Mouse (Mus musculus): ENCODE data around the gene Lbhd2. TPM values are rescaled to one million over a fixed set of nuclear protein-coding genes. Genes with fewer than 3 reads are reported as not detected.

The Lbhd2 gene
- polyA plus RNA-seq, 1 experiment = not detected

DNA sequence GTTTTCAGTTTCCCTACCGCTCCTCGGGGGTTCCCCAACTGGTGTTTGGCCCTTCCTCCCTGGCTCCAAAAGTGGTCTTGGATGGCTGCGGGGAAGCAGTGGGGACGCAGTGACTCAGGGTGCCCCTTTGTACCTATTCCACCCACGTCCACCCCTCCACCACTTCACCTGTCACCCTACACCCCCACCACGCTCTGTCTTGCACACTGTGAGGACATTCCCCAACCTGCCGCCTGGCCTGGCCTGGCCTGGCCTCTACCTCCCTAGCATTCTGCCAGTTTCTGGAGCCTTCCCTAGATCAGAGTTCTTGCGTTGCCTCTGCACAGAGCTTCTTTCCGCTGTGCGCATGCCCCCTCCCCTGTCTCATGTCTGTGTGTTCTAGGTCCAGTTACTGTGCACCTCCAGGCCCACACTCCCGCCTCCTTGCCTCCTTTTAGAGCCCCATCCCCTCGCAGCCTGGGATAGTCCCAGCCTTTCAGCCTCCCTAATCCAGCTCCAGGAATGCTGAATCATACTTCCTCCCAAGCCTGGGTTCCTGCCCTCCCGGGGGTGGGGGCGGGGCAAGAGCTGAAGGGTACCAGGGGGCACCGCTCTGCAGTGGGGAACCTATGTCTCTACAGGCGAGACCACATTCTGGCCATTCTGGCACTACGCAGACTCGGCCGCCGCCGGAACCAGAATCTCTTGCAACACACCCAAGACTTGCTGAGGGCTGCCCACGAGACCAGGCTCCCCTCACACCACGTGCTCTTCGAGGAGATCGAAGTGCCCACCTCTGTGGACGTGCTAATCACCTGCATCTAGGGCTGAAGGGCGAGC lies 23.6 kb downstream of the Lbhd2 start:
- Histone ChIP-seq H3K4me1 (ENCODE audit: control insufficient read depth, insufficient read depth, low read length) (peaks cover 79% of the 10 kb centered on the region), H3K27ac (ENCODE audit: insufficient read depth, low read depth, low read length) (peak overlapping the region; percentile 99), H3K4me3 (ENCODE audit: insufficient read depth, low read length) (peak overlapping the region; percentile 57)
- TF ChIP-seq POLR2A (IDR thresholded peaks at IDR 0.05; ENCODE audit: borderline replicate concordance, low read depth, low read length) (no peak), CTCF (IDR thresholded peaks at IDR 0.05; ENCODE audit: low read depth, low read length) (no peak)

DNA sequence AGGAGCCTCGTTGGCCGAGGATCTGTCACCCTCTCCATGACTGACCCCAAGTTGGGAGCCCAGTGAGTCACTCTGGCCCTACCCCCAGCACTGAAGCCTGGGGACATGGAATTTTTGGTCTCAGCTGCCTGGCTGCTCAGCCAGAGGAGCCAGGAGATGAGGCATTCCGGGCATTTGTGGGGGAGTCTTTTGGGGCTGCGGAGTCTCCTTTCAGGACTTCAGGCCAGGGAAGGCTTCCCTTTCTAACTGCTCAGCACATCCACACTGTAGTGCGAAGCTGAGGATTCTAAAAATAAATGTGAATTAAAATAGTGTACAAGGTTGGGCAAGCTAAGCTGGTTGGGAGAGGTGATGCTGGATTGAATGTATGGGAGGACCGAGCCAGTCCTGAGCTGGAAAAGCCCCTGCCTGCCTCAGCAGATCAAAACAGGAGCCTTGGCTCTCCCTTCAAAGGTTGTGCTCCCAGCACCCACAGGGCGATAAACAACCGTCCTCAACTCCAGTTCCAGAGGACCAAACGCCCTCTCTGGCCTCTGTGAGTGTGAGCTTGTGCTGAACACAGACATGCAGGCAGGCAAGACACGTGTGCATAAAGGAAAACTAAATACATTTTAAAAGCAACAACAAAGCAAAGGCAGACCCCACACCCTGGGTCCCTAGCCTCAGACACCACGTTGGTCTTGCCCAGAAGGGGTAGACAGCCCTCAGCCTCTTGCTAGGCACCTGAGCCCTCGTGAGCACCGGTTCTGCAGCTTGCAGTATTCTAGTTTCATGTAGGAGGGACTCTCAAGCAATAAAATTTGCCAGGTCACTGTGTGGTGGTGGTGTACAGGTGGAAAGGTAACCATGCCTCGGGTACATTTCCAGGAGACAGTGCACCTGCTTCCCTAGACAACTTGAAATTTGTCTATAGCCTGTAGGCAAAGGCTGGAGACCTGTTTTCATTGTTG lies 24.5 kb downstream of the Lbhd2 start:
- peak overlapping the region; percentile 29 for H3K4me3 ChIP-seq (ENCODE audit: insufficient read depth, low read length)
- peak overlapping the region; percentile 99 for H3K27ac ChIP-seq (ENCODE audit: insufficient read depth, low read depth, low read length)
- H3K4me1 ChIP-seq (ENCODE audit: control insufficient read depth, insufficient read depth, low read length) = peaks cover 82% of the 10 kb centered on the region
- TF ChIP-seq CTCF (IDR thresholded peaks at IDR 0.05; ENCODE audit: low read depth, low read length) (no peak), POLR2A (IDR thresholded peaks at IDR 0.05; ENCODE audit: borderline replicate concordance, low read depth, low read length) (no peak)

DNA sequence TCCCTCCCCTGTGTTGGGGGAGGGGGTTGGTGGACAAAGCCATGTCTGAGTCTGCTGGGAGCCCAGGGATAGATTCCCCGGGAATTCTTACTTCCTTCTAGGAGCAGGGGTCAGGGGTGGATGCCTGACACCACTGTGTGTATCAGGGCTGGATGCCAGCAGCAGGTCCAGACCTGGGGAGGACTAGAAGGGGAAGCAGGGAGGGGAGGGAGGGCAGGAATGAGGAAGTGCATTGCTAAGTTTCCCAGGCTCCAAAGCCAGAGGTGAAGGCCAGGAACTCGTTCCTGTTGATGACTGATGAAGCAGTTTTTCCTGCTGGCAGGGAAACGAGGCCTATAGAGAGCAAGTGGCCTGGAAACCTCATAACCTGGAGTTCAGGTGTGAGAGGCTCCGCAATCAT lies 25.5 kb downstream of the Lbhd2 start:
- TF ChIP-seq CTCF (IDR thresholded peaks at IDR 0.05; ENCODE audit: low read depth, low read length) (no peak), POLR2A (IDR thresholded peaks at IDR 0.05; ENCODE audit: borderline replicate concordance, low read depth, low read length) (no peak)
- Histone ChIP-seq H3K4me1 (ENCODE audit: control insufficient read depth, insufficient read depth, low read length) (peaks cover 86% of the 10 kb centered on the region), H3K27ac (ENCODE audit: insufficient read depth, low read depth, low read length) (peak overlapping the region; percentile 99), H3K4me3 (ENCODE audit: insufficient read depth, low read length) (no peak overlapping the region)

DNA sequence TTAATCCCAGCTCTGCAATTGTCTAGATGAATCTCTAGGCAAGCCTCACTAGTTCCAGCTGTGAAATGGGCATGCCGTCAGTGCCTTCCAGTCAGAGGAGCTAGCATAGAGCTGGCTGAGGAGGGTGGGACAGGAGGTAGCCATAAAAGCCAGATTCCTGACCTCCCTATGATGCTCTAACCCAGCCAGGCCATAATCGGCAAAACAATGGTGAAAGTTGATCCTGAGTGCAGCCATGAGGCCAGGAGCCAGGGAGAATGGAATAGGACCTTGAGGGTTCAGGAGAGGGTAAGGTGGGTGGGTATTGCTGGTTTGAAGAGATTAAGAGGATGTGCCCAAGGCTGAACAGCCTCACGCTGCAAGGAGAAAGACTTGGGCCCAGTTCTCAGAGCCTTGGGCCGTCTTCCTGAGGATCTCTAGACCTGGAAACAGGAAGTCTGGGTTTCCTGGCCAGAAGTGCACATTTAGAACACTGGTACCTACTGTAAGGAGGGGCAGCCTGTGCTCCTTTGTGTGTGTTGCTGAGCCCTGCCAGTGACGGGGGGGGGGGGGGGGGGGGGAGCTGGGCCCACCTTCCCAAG lies 26.2 kb downstream of the Lbhd2 start:
- H3K4me3 ChIP-seq (ENCODE audit: insufficient read depth, low read length) = no peak overlapping the region
- peak overlapping the region; percentile 61 for H3K27ac ChIP-seq (ENCODE audit: insufficient read depth, low read depth, low read length)
- H3K4me1 ChIP-seq (ENCODE audit: control insufficient read depth, insufficient read depth, low read length) = peaks cover 83% of the 10 kb centered on the region
- no peak for TF ChIP-seq POLR2A (IDR thresholded peaks at IDR 0.05; ENCODE audit: borderline replicate concordance, low read depth, low read length)
- TF ChIP-seq CTCF (IDR thresholded peaks at IDR 0.05; ENCODE audit: low read depth, low read length) = no peak

DNA sequence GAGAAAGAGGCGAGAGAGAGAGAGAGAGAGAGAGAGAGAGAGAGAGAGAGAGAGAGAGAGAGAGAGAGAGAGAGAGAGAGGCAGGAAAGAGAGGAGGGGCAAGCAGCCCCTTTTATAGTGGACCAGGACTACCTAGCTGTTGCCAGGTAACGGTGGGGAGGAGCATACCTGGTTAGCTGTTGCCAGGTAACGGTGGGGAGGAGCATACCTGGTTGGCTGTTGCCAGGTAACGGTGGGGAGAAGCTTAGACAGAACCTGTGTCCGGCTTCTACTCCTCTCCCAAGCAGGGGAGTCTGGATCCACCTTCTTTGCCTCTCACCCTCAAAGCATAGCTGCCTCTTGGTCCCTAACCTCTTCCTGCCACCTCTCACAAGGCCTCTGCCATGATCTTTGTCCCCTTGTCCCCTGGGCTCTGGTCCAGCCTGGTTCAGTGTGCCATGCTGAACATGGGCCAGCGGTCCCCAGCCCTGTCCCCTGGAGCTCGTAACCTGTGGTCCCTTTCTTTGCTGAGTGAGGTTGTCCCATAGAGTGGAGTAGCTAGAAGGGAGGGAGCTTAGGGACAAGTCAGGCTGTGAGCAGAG lies 27.6 kb downstream of the Lbhd2 start:
- TF ChIP-seq CTCF (IDR thresholded peaks at IDR 0.05; ENCODE audit: low read depth, low read length) (no peak), POLR2A (IDR thresholded peaks at IDR 0.05; ENCODE audit: borderline replicate concordance, low read depth, low read length) (no peak)
- Histone ChIP-seq H3K4me1 (ENCODE audit: control insufficient read depth, insufficient read depth, low read length) (peaks cover 84% of the 10 kb centered on the region), H3K27ac (ENCODE audit: insufficient read depth, low read depth, low read length) (no peak overlapping the region), H3K4me3 (ENCODE audit: insufficient read depth, low read length) (no peak overlapping the region)

DNA sequence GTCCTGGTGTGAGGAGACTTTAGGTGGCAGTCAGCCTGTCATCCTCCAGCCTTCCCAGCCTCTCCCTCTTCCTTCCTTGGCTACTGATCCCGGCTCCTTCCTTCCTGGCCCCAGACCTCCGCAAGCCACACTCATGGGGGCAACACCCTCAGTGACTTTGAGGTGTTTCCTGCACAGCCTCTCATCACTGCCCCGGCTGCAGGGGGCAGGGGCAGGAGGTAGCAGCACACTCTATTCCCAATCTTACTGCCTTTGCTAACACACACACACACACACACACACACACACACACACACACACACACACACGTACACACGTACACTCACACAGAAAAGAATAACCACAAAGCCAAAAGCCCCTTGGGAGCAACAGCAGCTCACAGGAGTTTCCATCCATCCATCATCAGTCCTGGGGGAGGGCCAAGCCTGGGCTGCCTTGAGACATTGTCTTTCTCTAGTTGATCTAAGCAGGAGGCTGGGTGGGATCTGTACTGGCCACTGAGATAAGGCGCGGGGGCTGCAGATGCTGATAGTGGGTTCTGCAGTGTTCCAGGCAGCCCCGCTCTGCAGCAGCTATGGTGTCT lies 28.2 kb downstream of the Lbhd2 start:
- H3K4me3 ChIP-seq (ENCODE audit: insufficient read depth, low read length) = no peak overlapping the region
- peak overlapping the region; percentile 85 for H3K27ac ChIP-seq (ENCODE audit: insufficient read depth, low read depth, low read length)
- TF ChIP-seq POLR2A (IDR thresholded peaks at IDR 0.05; ENCODE audit: borderline replicate concordance, low read depth, low read length) = no peak
- no peak for TF ChIP-seq CTCF (IDR thresholded peaks at IDR 0.05; ENCODE audit: low read depth, low read length)
- H3K4me1 ChIP-seq (ENCODE audit: control insufficient read depth, insufficient read depth, low read length) = peaks cover 85% of the 10 kb centered on the region

DNA sequence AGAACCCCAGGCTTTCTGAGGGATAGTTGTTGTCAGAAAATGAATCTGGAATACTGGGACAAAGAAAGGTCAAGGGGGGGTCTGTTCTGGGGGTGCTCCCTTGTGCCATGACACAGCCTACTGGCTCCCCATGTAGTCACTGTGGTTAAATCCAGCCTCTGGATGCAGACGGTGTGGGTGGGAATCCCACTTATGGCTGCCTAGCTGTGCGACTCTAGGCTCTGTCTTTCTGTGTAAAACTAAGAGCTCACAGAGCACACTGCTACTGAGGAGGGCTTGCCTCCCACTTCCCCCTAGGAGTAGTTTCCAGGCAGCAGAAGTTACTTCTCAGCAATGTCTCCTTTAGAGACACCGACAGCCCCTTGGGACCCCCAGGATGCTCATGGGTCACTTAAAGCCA lies 29.6 kb downstream of the Lbhd2 start:
- peak overlapping the region; percentile 16 for H3K4me3 ChIP-seq (ENCODE audit: insufficient read depth, low read length)

DNA sequence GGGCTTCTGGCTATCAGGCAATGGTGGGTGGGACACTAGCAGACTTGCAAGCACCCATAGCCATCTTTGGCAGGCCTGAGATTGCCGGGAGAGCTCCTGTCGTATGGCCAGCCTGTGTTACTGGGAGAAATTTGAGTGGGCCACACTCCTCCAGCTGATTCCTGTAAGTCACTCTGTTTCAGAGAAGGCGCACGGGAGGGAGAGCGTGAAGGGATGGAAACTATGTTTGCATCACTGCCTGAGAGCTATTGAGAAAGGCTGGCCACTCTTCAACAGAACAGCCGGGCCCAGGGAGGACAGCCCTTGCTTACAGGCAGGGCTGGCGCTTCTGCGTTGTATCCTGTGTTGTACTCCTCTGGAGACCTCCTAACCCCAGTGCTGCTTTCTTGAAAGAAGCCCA lies 30.0 kb downstream of the Lbhd2 start:
- H3K27ac ChIP-seq (ENCODE audit: insufficient read depth, low read depth, low read length) = peak overlapping the region; percentile 85
- H3K4me1 ChIP-seq (ENCODE audit: control insufficient read depth, insufficient read depth, low read length) = peaks cover 80% of the 10 kb centered on the region
- TF ChIP-seq CTCF (IDR thresholded peaks at IDR 0.05; ENCODE audit: low read depth, low read length) = no peak
- TF ChIP-seq POLR2A (IDR thresholded peaks at IDR 0.05; ENCODE audit: borderline replicate concordance, low read depth, low read length) = no peak
- H3K4me3 ChIP-seq (ENCODE audit: insufficient read depth, low read length) = peak overlapping the region; percentile 16

More for the DNA sequence above, 29.6 kb downstream of the Lbhd2 start:
- TF ChIP-seq CTCF (IDR thresholded peaks at IDR 0.05; ENCODE audit: low read depth, low read length) (no peak), POLR2A (IDR thresholded peaks at IDR 0.05; ENCODE audit: borderline replicate concordance, low read depth, low read length) (no peak)
- Histone ChIP-seq H3K27ac (ENCODE audit: insufficient read depth, low read depth, low read length) (peak overlapping the region; percentile 85), H3K4me1 (ENCODE audit: control insufficient read depth, insufficient read depth, low read length) (peaks cover 82% of the 10 kb centered on the region)

Data from bone marrow macrophage, adult 2 months (primary cell).